Mouse (Mus musculus) lung, adult 2 months (tissue): ENCODE data around the gene Tas1r3. TPM values are rescaled to one million over a fixed set of nuclear protein-coding genes. Genes with fewer than 3 reads are reported as not detected.

Experiments used
- DNase-seq: peaks from one replicate; pipeline ENCODE4 v3.0.0; 2022
- H3K4me1 ChIP-seq: fragments of 200-500 bp; 2 replicates; pipeline ENCODE4 v1.6.1; 2011; ENCODE audit warnings: low read length; ENCODE audit not compliant: control insufficient read depth, insufficient read depth
- H3K4me3 ChIP-seq: fragments of 200-500 bp; replicated peaks from 2 replicates; pipeline ENCODE3; 2011; ENCODE audit warnings: low read depth, mild to moderate bottlenecking, control low read depth, low read length; ENCODE audit errors: extremely low read depth
- CTCF ChIP-seq: fragments of 200-500 bp; IDR thresholded peaks from 2 replicates; pipeline ENCODE4 v1.5.1; 2011; ENCODE audit warnings: mild to moderate bottlenecking, low read length, control low read depth; ENCODE audit not compliant: insufficient read depth
- POLR2A ChIP-seq: fragments of 200-500 bp; IDR thresholded peaks from 2 replicates; pipeline ENCODE4 v1.6.1; 2011; ENCODE audit warnings: low read depth, mild to moderate bottlenecking, control low read depth, low read length, borderline replicate concordance; ENCODE audit errors: extremely low read depth
- WGBS: fragments of 180-500 bp; shearing (Covaris S2); methylation state at CpG from one replicate; pipeline ENCODE4 v1.1.7; 2018; 5-methylcytosine and 5-hydroxymethylcytosine counted together
- polyA plus RNA-seq: library from polyadenylated mRNA; depleted of rRNA; stranded (reverse); fragments of >200 nt; gene quantifications from 2 replicates; pipeline ENCODE4 v1.2.3, GENCODE M21; 2012

The Tas1r3 gene
- polyA plus RNA-seq, 1 experiment = 1.6 TPM

DNA sequence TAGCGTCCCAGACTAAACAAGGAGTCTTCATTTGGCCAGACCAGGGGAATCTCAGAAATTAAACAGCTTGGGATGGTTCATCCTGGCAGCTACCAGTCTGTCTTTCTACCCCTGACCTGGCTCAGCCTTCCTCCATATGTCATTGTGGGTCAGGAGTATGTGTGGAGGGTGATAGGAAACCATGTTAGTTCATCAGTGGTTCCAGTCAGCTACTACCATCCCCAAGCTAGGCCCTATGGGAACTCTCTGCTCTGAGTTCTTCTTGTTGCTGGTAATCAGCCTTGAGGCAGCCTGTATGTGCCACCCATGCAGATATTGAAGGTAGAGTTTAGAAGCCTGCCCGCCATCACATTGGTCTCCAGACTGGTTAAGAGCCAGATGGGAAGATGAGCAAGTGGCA, 35.2 kb upstream of the Tas1r3 start:
- DNase-seq = no peak

GRCm38 (mm10) chr4:155896461-155896860, 33.3 kb upstream of the Tas1r3 start:
- WGBS = 98% methylated on average over 12 of the region's 12 CpGs
- Histone ChIP-seq H3K4me3 (no peak overlapping the region), H3K4me1 (peaks cover 27% of the 10 kb centered on the region)
- DNase-seq = no peak
- no peak for TF ChIP-seq CTCF
- no peak for TF ChIP-seq POLR2A

More for the DNA sequence above, 35.2 kb upstream of the Tas1r3 start:
- TF ChIP-seq CTCF (no peak), POLR2A (no peak)
- 94% methylated on average over 2 of the region's 2 CpGs for WGBS
- H3K4me1 ChIP-seq = peaks cover 25% of the 10 kb centered on the region
- no peak overlapping the region for H3K4me3 ChIP-seq

GRCm38 (mm10) chr4:155895826-155896225, 32.7 kb upstream of the Tas1r3 start:
- no peak for TF ChIP-seq CTCF
- TF ChIP-seq POLR2A = no peak
- WGBS = 70% methylated on average over 4 of the region's 4 CpGs
- peaks cover 22% of the 10 kb centered on the region for H3K4me1 ChIP-seq
- no peak for DNase-seq
- H3K4me3 ChIP-seq = no peak overlapping the region

DNA sequence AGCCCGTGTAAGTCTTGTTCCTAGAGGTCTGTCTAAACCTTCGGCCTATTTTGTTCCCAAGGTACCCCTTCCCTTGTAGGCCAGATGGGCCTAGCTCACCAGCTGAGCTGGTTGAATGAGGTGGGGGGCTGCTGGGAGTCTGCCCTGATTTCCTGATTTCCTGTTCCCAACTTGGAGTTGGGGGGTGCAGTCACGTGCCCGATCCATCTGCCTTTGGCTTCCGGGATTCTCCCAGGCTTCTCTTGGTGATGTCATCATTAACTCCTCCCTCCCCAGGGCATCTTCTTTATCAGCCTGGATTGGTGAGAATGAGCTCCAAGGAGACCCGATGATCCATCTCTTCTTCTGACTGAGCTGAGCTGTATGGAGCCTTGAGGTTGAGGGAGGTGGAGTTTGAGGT, 32.1 kb upstream of the Tas1r3 start:
- Histone ChIP-seq H3K4me1 (peaks cover 21% of the 10 kb centered on the region), H3K4me3 (peak overlapping the region; percentile 19)
- no peak for DNase-seq
- TF ChIP-seq CTCF (no peak), POLR2A (peak; percentile 27; the same call in 1 of the 2 replicates)
- WGBS = 33% methylated on average over 6 of the region's 6 CpGs

DNA sequence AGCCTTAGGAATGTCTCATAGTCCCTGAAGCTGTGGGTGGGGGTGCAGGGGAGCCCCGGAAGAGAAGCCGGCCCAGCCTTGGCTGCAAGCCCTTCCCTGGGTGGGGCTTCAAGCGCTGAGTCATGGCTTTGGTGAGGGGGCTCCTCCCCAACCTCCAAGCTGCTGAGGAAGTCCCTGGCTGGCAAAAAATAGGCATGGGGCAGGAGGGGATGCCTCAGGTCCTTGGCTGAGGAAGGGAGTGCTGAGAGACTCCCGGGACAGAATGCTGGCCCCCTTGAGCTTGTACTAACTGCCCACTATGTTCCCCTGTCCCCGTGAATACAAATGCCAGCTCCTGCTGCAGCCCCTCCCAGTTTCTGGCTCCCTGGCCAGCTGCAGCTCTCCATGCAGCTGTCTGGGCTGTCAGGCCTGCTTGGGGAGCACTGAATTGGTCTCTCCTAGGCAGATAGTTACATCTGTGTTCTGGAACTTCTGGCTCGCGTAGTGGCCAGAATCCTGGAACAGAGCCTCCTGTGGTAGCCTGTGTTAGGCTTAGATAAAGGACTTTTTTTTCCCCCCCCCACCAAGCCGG, 31.2 kb upstream of the Tas1r3 start:
- 9% methylated on average over 8 of the region's 8 CpGs for WGBS
- peak; percentile 76 for DNase-seq
- TF ChIP-seq CTCF (no peak), POLR2A (peak; percentile 34; the same call in 1 of the 2 replicates)
- H3K4me1 ChIP-seq = peaks cover 21% of the 10 kb centered on the region
- H3K4me3 ChIP-seq = peak overlapping the region; percentile 39

- H3K4me3 ChIP-seq = peak overlapping the region; percentile 89
- peaks cover 21% of the 10 kb centered on the region for H3K4me1 ChIP-seq
- DNase-seq = no peak
- TF ChIP-seq POLR2A (no peak), CTCF (no peak)
- 55% methylated on average over 8 of the region's 8 CpGs for WGBS
Observed at GRCm38 (mm10) chr4:155893212-155893690, 30.1 kb upstream of the Tas1r3 start.

GRCm38 (mm10) chr4:155892438-155893211, 29.5 kb upstream of the Tas1r3 start:
- H3K4me1 ChIP-seq = peaks cover 21% of the 10 kb centered on the region
- WGBS = 3% methylated on average over 35 of the region's 37 CpGs
- H3K4me3 ChIP-seq = peak overlapping the region; percentile 89
- no peak for TF ChIP-seq CTCF
- no peak for TF ChIP-seq POLR2A
- DNase-seq = peak; percentile 36

DNA sequence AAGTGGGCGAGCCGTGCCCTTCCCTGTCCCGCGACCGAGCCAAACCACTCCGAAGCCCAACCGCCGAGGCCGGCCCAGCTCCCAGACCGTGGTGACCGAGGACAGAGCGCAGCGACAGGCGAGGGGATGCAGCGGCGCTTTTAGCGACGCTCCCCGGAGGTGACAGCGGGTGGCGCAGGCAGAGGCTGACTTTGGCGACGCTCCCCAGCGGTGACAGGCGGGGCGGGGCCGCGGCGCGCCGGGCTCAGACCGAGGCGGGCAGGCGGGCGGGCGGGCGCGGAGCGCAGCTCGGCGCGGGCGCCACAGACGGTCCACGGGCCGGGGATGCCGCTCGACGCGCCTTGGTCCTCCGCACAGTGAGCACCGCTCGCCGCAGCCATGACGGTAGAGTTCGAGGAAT, 28.9 kb upstream of the Tas1r3 start:
- peaks cover 21% of the 10 kb centered on the region for H3K4me1 ChIP-seq
- TF ChIP-seq POLR2A = peak; percentile 69; the same call in 1 of the 2 replicates
- no peak for TF ChIP-seq CTCF
- H3K4me3 ChIP-seq = peak overlapping the region; percentile 89
- DNase-seq = peak; percentile 80
- under 1% methylated on average over 56 of the region's 56 CpGs for WGBS

DNA sequence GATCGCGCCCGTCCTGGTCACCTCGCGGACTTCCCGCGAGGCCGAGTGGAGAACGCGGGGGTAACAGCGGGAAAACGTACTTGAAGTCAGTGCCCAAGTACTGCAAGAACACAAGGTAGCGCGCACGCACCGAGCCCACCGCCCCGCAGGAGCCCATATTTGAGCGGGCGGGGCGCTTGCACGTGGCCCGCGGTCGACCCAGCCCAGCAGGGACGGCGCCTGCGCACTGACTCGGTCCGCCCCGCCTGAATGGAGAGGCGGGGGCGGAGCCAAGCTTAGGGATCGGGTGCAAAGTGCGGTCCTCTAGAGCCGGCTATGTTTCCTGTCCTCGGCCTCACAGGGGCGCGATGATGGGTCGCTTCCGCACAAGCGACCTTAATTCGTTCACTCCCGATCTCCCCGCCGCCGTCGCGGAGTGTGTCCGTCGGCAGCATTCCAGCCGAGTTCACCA, 28.4 kb upstream of the Tas1r3 start, which contains the start of the genes Pusl1 and Acap3:
Gene Pusl1, minus strand, starts transcription at position 231 of the 451 bp plus-strand sequence.
Gene Acap3, plus strand, starts transcription at position 272 of the 451 bp plus-strand sequence.
- peak; percentile 95 for DNase-seq
- under 1% methylated on average over 52 of the region's 52 CpGs for WGBS
- peaks cover 21% of the 10 kb centered on the region for H3K4me1 ChIP-seq
- peak; percentile 23; the same call in 1 of the 2 replicates for TF ChIP-seq POLR2A
- TF ChIP-seq CTCF = no peak
- peak within 1 kb of the TSS; percentile 89 for H3K4me3 ChIP-seq
